Mouse (Mus musculus) thymus, postnatal 4 days (tissue): ENCODE data around the gene Adra1d.

Source experiments
- DNase-seq: peaks from one replicate; pipeline ENCODE4 v3.0.0; 2021

The Adra1d gene

GRCm38 (mm10) chr2:131561891-131562585 is at the start of gene Adra1d:
Adra1d (minus strand) TSS chr2:131562283.
- DNase-seq: no peak

- no peak for DNase-seq
Observed at GRCm38 (mm10) chr2:131601881-131602280, 39.8 kb upstream of the Adra1d start.

- no peak for DNase-seq
Observed at GRCm38 (mm10) chr2:131594871-131595270, 32.8 kb upstream of the Adra1d start.

- no peak for DNase-seq
Observed at GRCm38 (mm10) chr2:131587521-131587920, 25.4 kb upstream of the Adra1d start.

- DNase-seq: no peak
Observed at GRCm38 (mm10) chr2:131581506-131581905, 19.4 kb upstream of the Adra1d start.

GRCm38 (mm10) chr2:131562586-131563122 is 571 bp upstream of the Adra1d start:
- DNase-seq: peak; percentile 19

- no peak for DNase-seq
Observed at GRCm38 (mm10) chr2:131561344-131561870, 676 bp downstream of the Adra1d start.

- no peak for DNase-seq
Observed at GRCm38 (mm10) chr2:131560205-131560919, 1.7 kb downstream of the Adra1d start.

- DNase-seq: no peak
Observed at GRCm38 (mm10) chr2:131557896-131558295, 4.2 kb downstream of the Adra1d start.

GRCm38 (mm10) chr2:131552736-131553400 is 9.2 kb downstream of the Adra1d start:
- no peak for DNase-seq

GRCm38 (mm10) chr2:131551701-131552620 is 10.1 kb downstream of the Adra1d start:
- no peak for DNase-seq

- DNase-seq: no peak
Observed at GRCm38 (mm10) chr2:131550906-131551305, 11.2 kb downstream of the Adra1d start.

GRCm38 (mm10) chr2:131550474-131550873 is 11.6 kb downstream of the Adra1d start:
- no peak for DNase-seq

GRCm38 (mm10) chr2:131549090-131549489 is 13.0 kb downstream of the Adra1d start:
- DNase-seq: no peak

GRCm38 (mm10) chr2:131548330-131548729 is 13.8 kb downstream of the Adra1d start:
- DNase-seq: no peak

- peak; percentile 26 for DNase-seq
Observed at GRCm38 (mm10) chr2:131546745-131547408, 15.2 kb downstream of the Adra1d start.

GRCm38 (mm10) chr2:131546308-131546700 is 15.8 kb downstream of the Adra1d start:
- no peak for DNase-seq

- DNase-seq: peak; percentile 76
Observed at GRCm38 (mm10) chr2:131545386-131546307, 16.4 kb downstream of the Adra1d start.

GRCm38 (mm10) chr2:131542531-131542930 is 19.6 kb downstream of the Adra1d start:
- DNase-seq: peak; percentile 43

GRCm38 (mm10) chr2:131541686-131542085 is 20.4 kb downstream of the Adra1d start:
- no peak for DNase-seq
